Comparison of ENCODE assay signal across 8 mouse cellular contexts in genomic region chr12:103544213-103544612, GRCm38 (mm10). TPM values are rescaled to one million over a fixed set of nuclear protein-coding genes. Genes with fewer than 3 reads are reported as not detected.
A peak's percentile ranks its signal among the peaks of the same experiment; 100 is the strongest.
DNase-seq lines count a peak whose midpoint lies in the region; ATAC-seq and TF ChIP-seq lines count a peak whose summit lies in the region.
"Had no signal": no experiment of that assay in that cellular context is flagged by ENCODE, and none has a peak within 500 bp of the region (broad histone marks: within the 10 kb centered on the region; RNA-seq: fewer than 3 reads in every experiment).

No protein-coding gene starts in this region.

- peak; percentile 84 for DNase-seq in kidney, postnatal 0 days (ENCODE audit: low spot score)
- DNase-seq in kidney, adult 8-10 months = no peak
- DNase-seq in MN1 (ENCODE audit: low spot score) = peak; percentile 14
- DNase-seq in spleen, adult 12 weeks (ENCODE audit: low spot score) = no peak
- no peak for DNase-seq in thymus, postnatal 14 days

- H3K27ac ChIP-seq in kidney, postnatal 0 days = no peak overlapping the region
- no peak overlapping the region for H3K27ac ChIP-seq in hindbrain, embryonic 16.5 days (ENCODE audit: low read depth, low read length)

- TF ChIP-seq CTCF in kidney, postnatal 0 days (IDR thresholded peaks at IDR 0.05; ENCODE audit: low read depth) = peak; percentile 85

- H3K4me3 ChIP-seq in kidney, postnatal 0 days (replicated peaks; ENCODE audit: low read depth, low read length) = no peak overlapping the region
- H3K4me3 ChIP-seq in hindbrain, embryonic 16.5 days (ENCODE audit: low read length) = no peak overlapping the region
- H3K4me3 ChIP-seq: myocyte had no signal

- ATAC-seq in kidney, postnatal 0 days (replicated peaks; ENCODE audit: low FRiP score, low read depth) = no peak
- peak; percentile 89 for ATAC-seq in CD4-positive, CD25-positive, alpha-beta regulatory T cell, adult 4 months
- ATAC-seq in hindbrain, embryonic 16.5 days = 0 out of 2 replicates have a peak, but pooled peaks have one; percentile 20

- WGBS in kidney, postnatal 0 days = 5% methylated on average over 3 of the region's 3 CpGs
- 5% methylated on average over 3 of the region's 3 CpGs for WGBS in hindbrain, embryonic 16.5 days

- no peak overlapping the region for H3K9ac ChIP-seq in kidney, postnatal 0 days (ENCODE audit: low read depth, low read length)
- H3K9ac ChIP-seq in hindbrain, embryonic 16.5 days (ENCODE audit: low read depth, low read length) = no peak overlapping the region

- no peaks in the 10 kb centered on the region for H3K27me3 ChIP-seq in kidney, postnatal 0 days (ENCODE audit: insufficient read depth, low read length)
- H3K27me3 ChIP-seq in hindbrain, embryonic 16.5 days (replicated peaks; ENCODE audit: control insufficient read depth, insufficient read depth, low read length) = no peaks in the 10 kb centered on the region

- no peaks in the 10 kb centered on the region for H3K36me3 ChIP-seq in kidney, postnatal 0 days (ENCODE audit: insufficient read depth, low read length)
- H3K36me3 ChIP-seq in hindbrain, embryonic 16.5 days (ENCODE audit: control insufficient read depth, insufficient read depth, low read length) = no peaks in the 10 kb centered on the region

- no peaks in the 10 kb centered on the region for H3K9me3 ChIP-seq in kidney, postnatal 0 days (replicated peaks; ENCODE audit: low read length)
- no peaks in the 10 kb centered on the region for H3K9me3 ChIP-seq in hindbrain, embryonic 16.5 days (ENCODE audit: control insufficient read depth, low read length)

- H3K4me1 ChIP-seq in kidney, postnatal 0 days (replicated peaks; ENCODE audit: insufficient read depth, low read length) = no peaks in the 10 kb centered on the region
- H3K4me1 ChIP-seq in hindbrain, embryonic 16.5 days (ENCODE audit: control insufficient read depth, insufficient read depth, low read depth, low read length) = no peaks in the 10 kb centered on the region

- no peak overlapping the region for H3K4me2 ChIP-seq in kidney, postnatal 0 days (ENCODE audit: low read length)
- H3K4me2 ChIP-seq in hindbrain, embryonic 16.5 days (ENCODE audit: low read length) = no peak overlapping the region

RNA-seq across cellular contexts. Expression of gene Ppp4r4, which starts 12.1 kb away (rescaled TPM):
- polyA plus RNA-seq in kidney, postnatal 0 days (2015; fragmentation: Nextera tagmentation; extraction: Ambion mirVana) = 1.6 and 1.8 TPM in 2 replicates
- under 1 TPM in 1 of 2 experiments, not detected in 1; 0.36 TPM for polyA plus RNA-seq in CD4-positive, CD25-positive, alpha-beta regulatory T cell, adult 4 months (2017; shearing (Covaris generic))
- polyA plus RNA-seq in hindbrain, embryonic 16.5 days (2015; fragmentation: Nextera tagmentation; extraction: Ambion mirVana) = 3.4 and 4.1 TPM in 2 replicates

Comparison
In these comparisons a context has a peak if more than half of its experiments do, and no peak if none do; other contexts are left out.
1. DNase-seq: peak in kidney, postnatal 0 days (single experiment) and MN1 (single experiment); none in kidney, adult 8-10 months (0 of 2), spleen, adult 12 weeks (single experiment) and thymus, postnatal 14 days (single experiment).